Mouse (Mus musculus): ENCODE data around the gene Copz2.

DNA sequence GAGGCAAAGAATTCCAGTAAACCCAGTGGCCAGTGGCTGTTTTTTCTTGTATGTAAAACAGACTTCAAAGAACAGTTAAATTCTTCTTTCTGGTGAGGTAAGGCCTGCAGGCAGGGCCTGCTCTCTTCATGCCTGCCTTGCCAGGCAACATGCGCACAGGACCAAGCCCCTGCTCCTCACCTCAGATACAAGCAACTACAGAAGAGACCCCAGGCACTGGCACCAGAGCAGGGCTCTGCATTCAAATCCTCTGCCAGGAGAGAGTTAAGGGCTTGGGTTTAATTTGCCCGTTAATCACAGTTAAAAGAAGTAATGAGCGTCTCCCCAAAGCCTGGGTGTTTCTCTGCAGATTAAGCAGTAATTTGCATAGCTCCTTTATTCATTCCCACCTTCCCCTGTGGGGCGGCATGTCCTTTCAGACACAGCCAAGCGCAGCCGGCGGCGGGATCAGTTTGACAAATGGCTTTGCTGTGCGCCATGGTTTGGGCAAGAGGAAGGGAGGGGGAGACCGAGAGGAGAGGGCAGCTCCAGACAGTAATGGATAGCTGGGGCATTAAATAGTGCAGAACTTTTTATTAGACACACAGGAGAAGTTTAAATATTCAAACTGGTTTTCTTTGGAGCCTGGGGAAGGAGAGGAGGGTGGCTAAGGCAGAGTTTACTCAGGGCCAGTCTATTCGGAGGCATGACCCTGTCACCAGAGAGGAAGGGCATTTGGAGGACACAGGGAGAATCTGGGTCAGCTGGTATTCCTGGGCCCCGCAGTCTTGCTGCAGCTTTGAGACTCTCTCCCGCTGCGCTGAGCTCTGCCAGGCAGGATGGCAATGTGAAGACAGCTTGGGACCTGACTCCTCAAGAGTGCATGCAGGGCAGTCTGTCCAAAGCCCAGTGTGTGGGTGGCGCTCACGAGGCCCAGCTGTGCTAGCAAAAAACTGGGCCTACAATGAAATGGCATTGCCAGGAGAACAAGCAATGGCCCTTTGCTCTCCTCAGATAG, 53.3 kb downstream of the Copz2 start:
- no peak for TF ChIP-seq CTCF (IDR thresholded peaks at IDR 0.05; ENCODE audit: insufficient read depth, low read length)
- TF ChIP-seq POLR2A (IDR thresholded peaks at IDR 0.05; ENCODE audit: borderline replicate concordance, extremely low read depth, low read depth, low read length), result no peak
